Mouse (Mus musculus) liver, embryonic 14.5 days (tissue): ENCODE results near the gene Dnajc6. TPM values are rescaled to one million over a fixed set of nuclear protein-coding genes. Genes with fewer than 3 reads are reported as not detected.

Experiments
- ATAC-seq: fragments of 200-750 bp; cut with Nextera tagmentation; 2 replicates; pipeline ENCODE4 v1.8.0; 2017; ENCODE audit warnings: moderate number of reproducible peaks, mild to moderate bottlenecking, moderate library complexity; ENCODE audit not compliant: insufficient read depth
- DNase-seq, 3 experiments: peaks; one replicate each; pipeline ENCODE4 v3.0.0-alpha.2; 2012 to 2013; ENCODE audit warnings: low read depth in 3 of 3, low spot score in 3 of 3
- H3K27ac ChIP-seq: fragments of 300-500 bp; sonication (generic); 2 replicates; pipeline ENCODE4 v1.5.1; 2014; ENCODE audit warnings: moderate library complexity, mild to moderate bottlenecking, control low read depth, inconsistent platforms
- H3K27me3 ChIP-seq: fragments of 300-500 bp; sonication (generic); 2 replicates; pipeline ENCODE4 v1.6.1; 2014; ENCODE audit warnings: mild to moderate bottlenecking, low read length, moderate library complexity; ENCODE audit not compliant: control insufficient read depth, insufficient read depth
- H3K36me3 ChIP-seq: fragments of 300-500 bp; sonication (generic); replicated peaks from 2 replicates; pipeline ENCODE4 v1.6.1; 2014; ENCODE audit warnings: low read depth; ENCODE audit not compliant: control insufficient read depth, insufficient read depth
- H3K4me1 ChIP-seq, 2 experiments: fragments of 200-500 bp in 1 of 2; fragments of 300-500 bp in 1 of 2; sonication (generic) in 1 of 2; replicated peaks; 2 replicates each; pipeline ENCODE4 v1.6.1; 2012 to 2014; ENCODE audit warnings: antibody characterized with exemption in 1 of 2, inconsistent platforms in 1 of 2, low read length in 1 of 2; ENCODE audit not compliant: control insufficient read depth in 2 of 2, insufficient read depth in 2 of 2
- H3K4me2 ChIP-seq: fragments of 300-500 bp; sonication (generic); 2 replicates; pipeline ENCODE4 v1.6.1; 2014; ENCODE audit warnings: low read depth, mild to moderate bottlenecking, control low read depth, moderate library complexity
- H3K4me3 ChIP-seq, 2 experiments: fragments of 200-500 bp in 1 of 2; fragments of 300-500 bp in 1 of 2; sonication (generic) in 1 of 2; 2 replicates each; pipeline ENCODE4 v1.5.1; 2012 to 2014; ENCODE audit warnings: low read depth in 2 of 2, low read length in 2 of 2, mild to moderate bottlenecking in 2 of 2, control low read depth in 1 of 2, inconsistent platforms in 1 of 2, moderate library complexity in 1 of 2; ENCODE audit not compliant: insufficient read depth in 1 of 2
- H3K9ac ChIP-seq: fragments of 300-500 bp; sonication (generic); replicated peaks from 2 replicates; pipeline ENCODE4 v1.6.1; 2014; ENCODE audit warnings: mild to moderate bottlenecking, control low read depth, moderate library complexity
- H3K9me3 ChIP-seq: fragments of 300-500 bp; sonication (generic); 2 replicates; pipeline ENCODE4 v1.6.1; 2016; ENCODE audit warnings: low read length, mixed read lengths; ENCODE audit not compliant: control insufficient read depth
- CTCF ChIP-seq: IDR thresholded peaks from 2 replicates; pipeline ENCODE4 v1.5.1; 2016; ENCODE audit warnings: antibody characterized with exemption, low read depth, control low read depth
- EP300 ChIP-seq: IDR thresholded peaks from 2 replicates; pipeline ENCODE4 v1.6.1; 2016; ENCODE audit warnings: antibody characterized with exemption, low read depth
- WGBS: fragments of 180-500 bp; shearing (Covaris S2); extraction: QIAGEN DNeasy Blood & Tissue Kit; methylation state at CpG from one replicate; pipeline ENCODE4 v1.1.7; 2014; ENCODE audit not compliant: insufficient replicate concordance; 5-methylcytosine and 5-hydroxymethylcytosine counted together
- polyA plus RNA-seq, 2 experiments: library from polyadenylated mRNA; depleted of rRNA in 1 of 2; stranded (reverse) in 1 of 2; unstranded in 1 of 2; fragments of >200 nt; fragmentation: Nextera tagmentation in 1 of 2; extraction: Ambion mirVana in 1 of 2; gene quantifications; 2 replicates each; pipeline versions ENCODE4 v1.2.1 to v1.2.3; 2012 to 2014

Dnajc6 gene
- polyA plus RNA-seq, 2 experiments, result 0.08 to 0.16 TPM

GRCm38 (mm10) chr4:101516434-101517168 lies 20.2 kb downstream of the Dnajc6 start:
- no peak overlapping the region for H3K9ac ChIP-seq
- no peaks in the 10 kb centered on the region for H3K36me3 ChIP-seq
- H3K27me3 ChIP-seq, result no peaks in the 10 kb centered on the region
- no peak for TF ChIP-seq EP300
- TF ChIP-seq CTCF, result no peak
- no peak for DNase-seq
- H3K9me3 ChIP-seq, result no peaks in the 10 kb centered on the region
- ATAC-seq, result no peak
- no peak overlapping the region for H3K4me2 ChIP-seq
- 73% methylated on average over 17 of the region's 17 CpGs for WGBS
- no peaks in the 10 kb centered on the region for H3K4me1 ChIP-seq
- H3K27ac ChIP-seq, result no peak overlapping the region
- no peak overlapping the region for H3K4me3 ChIP-seq

DNA sequence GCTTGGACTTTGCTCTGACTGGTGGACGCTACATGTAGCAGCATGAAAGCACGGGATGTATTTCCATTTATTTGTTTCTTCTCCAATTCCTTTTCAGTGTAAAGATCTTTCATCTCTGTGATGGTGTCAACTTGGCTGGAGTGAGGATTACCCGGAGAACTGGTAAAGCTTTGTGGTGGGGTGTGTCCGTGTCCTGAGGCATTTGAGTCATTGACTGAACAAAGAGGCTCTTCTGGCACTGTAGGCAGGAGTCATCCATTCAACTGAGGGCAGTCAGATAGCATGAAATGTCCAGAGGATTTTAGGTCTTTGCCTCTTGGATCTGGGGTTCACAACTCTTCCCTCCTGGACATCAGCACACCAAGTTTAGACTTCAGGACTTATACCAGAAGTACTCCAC lies 35.5 kb downstream of the Dnajc6 start:
- H3K4me2 ChIP-seq, result no peak overlapping the region
- TF ChIP-seq CTCF, result no peak
- no peak for TF ChIP-seq EP300
- WGBS, result 53% methylated on average over 4 of the region's 4 CpGs
- no peaks in the 10 kb centered on the region for H3K36me3 ChIP-seq
- H3K27ac ChIP-seq, result no peak overlapping the region
- no peak overlapping the region for H3K9ac ChIP-seq
- H3K9me3 ChIP-seq, result no peaks in the 10 kb centered on the region
- DNase-seq (no peak), ATAC-seq (no peak)
- no peaks in the 10 kb centered on the region for H3K4me1 ChIP-seq
- no peak overlapping the region for H3K4me3 ChIP-seq
- no peaks in the 10 kb centered on the region for H3K27me3 ChIP-seq

DNA sequence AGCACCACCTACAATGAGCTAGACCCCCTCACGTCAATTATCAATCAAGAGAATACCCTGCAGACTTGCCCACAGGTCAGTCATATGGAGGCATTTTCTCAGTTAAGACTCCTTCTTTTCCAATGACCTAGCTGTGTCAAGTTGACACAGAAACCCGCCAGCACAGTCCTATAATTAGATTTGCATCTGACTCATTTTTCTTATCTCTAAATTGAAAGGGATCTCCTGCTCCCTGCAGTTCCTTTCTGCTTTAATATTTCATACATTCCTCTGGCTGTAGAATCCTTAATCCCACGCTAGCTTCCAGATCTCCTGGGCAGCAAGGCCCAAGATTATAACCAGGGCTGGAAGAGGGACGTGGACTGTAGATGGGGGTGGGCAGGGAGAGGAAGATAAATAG lies 44.1 kb downstream of the Dnajc6 start:
- no peak for DNase-seq
- Histone ChIP-seq H3K27me3 (no peaks in the 10 kb centered on the region), H3K36me3 (no peaks in the 10 kb centered on the region), H3K4me2 (no peak overlapping the region), H3K4me3 (no peak overlapping the region), H3K9me3 (no peaks in the 10 kb centered on the region), H3K9ac (no peak overlapping the region), H3K27ac (no peak overlapping the region), H3K4me1 (no peaks in the 10 kb centered on the region)
- no peak for ATAC-seq
- WGBS, result 50% methylated on average over 4 of the region's 4 CpGs
- TF ChIP-seq CTCF (no peak), EP300 (no peak)

GRCm38 (mm10) chr4:101549958-101550591 lies 53.6 kb downstream of the Dnajc6 start:
- no peak for ATAC-seq
- H3K4me3 ChIP-seq, result no peak overlapping the region
- 2% methylated on average over 33 of the region's 33 CpGs for WGBS

DNA sequence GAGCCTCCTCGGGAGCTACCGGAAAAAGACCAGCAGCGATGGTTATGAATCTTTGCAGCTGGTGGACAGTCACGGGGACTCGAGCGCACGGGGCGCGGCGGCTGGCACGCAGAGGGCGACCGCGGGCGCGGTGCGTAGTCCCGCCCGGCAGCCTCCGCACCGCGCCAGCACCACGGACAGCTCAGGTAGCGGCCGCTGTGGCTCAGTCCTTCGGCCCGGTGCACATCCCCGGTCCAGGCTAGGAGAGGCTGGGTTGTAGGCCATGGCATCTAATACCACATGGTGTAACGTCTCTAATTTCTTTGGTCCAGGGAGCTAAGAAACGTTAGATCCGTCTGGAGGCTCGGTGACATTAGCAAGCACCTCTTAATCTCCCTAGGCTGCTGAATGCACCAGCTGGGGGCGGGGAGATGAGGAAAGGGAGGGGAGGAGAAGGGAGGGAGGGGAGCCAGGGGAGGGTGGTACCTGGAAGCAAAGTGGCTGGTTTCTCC lies 54.3 kb downstream of the Dnajc6 start:
- WGBS, result under 1% methylated on average over 32 of the region's 33 CpGs
- ATAC-seq (no peak), DNase-seq (peak in 2 of 3 experiments; percentile 0 to 2)
- Histone ChIP-seq H3K4me3 (no peak overlapping the region), H3K36me3 (no peaks in the 10 kb centered on the region), H3K27me3 (peaks cover 25% of the 10 kb centered on the region), H3K27ac (no peak overlapping the region), H3K9ac (no peak overlapping the region), H3K4me1 (no peaks in the 10 kb centered on the region), H3K4me2 (peak overlapping the region; percentile 31; the same call in 1 of the 2 replicates), H3K9me3 (no peaks in the 10 kb centered on the region)
- no peak for TF ChIP-seq CTCF
- TF ChIP-seq EP300, result no peak

More at GRCm38 (mm10) chr4:101549958-101550591, 53.6 kb downstream of the Dnajc6 start:
- Histone ChIP-seq H3K27me3 (peaks cover 25% of the 10 kb centered on the region), H3K27ac (no peak overlapping the region), H3K4me2 (peak overlapping the region; percentile 31; the same call in 1 of the 2 replicates), H3K36me3 (no peaks in the 10 kb centered on the region), H3K4me1 (no peaks in the 10 kb centered on the region), H3K9me3 (no peaks in the 10 kb centered on the region), H3K9ac (no peak overlapping the region)
- TF ChIP-seq CTCF (no peak), EP300 (no peak)
- DNase-seq, result no peak
